Mouse (Mus musculus): Measurements from ENCODE around the gene Olfr1377.
"Not testable (repeated sequence)": the region's sequence is repeated elsewhere in the genome, so short reads cannot be mapped to it uniquely, and the experiment has no call there.

The Olfr1377 gene

DNA sequence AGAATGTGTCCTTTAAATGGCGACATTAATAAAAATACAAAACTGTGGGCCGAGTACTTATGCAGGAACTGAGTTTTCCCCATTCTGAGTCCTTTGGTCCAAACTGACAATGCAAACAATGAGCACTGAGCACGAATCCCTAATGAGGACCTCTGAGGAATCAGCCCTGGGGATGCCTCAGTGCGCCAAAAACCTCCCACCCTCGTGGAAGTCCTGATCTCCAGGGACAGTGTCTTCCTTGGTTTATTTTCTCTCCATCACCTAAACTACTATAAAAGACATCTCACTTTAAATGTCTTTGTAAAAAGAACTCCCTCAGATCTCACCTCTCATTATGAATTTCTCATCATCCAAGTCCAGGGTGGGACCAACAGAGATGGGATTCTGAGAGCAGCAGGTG is at the start of gene Olfr1377:
Gene Olfr1377, plus strand, starts transcription at position 301 of the 400 bp plus-strand sequence.
- in situ Hi-C loops (cut with MboI) = no loop called here

GRCm38 (mm10) chr11:50932040-50932439 is 49.7 kb upstream of the Olfr1377 start:
- in situ Hi-C loops (cut with MboI) = no loop called here

- in situ Hi-C loops (cut with MboI) = no loop called here
Observed at GRCm38 (mm10) chr11:50938435-50938834, 43.3 kb upstream of the Olfr1377 start.

DNA sequence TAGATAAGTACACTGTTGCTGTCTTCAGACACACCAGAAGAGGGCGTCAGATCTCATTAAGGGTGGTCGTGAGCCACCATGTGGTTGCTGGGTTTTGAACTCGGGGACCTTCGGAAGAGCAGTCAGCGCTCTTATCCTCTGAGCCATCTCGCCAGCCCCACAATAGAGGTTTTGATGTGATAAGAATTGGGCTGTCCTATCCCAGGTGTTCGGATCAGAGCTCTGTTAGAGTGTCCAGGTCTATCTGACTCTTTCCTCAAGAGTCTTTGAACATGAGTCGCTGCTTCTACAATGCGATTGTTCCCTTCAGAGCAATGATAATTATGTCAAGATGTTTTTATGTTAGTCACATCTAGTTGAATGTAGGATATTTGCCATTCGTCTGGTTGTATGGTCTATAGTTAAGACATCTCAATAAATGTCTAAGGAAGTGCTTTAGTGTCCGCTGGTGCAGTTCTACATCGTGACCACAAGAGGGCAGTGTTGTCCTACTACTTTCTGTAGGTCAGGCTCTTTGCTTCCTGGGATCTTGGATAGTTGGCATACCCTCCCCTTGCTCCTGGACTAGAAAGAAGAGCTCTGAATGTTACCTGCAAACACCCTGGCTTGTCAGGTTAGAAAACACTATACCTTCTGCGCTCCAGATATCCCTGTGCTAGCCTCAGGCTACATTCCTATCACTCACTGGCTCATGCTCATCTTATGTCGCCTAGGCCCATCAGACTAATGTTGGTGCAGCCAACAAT is 42.0 kb upstream of the Olfr1377 start:
- in situ Hi-C loops (cut with MboI) = no loop called here

DNA sequence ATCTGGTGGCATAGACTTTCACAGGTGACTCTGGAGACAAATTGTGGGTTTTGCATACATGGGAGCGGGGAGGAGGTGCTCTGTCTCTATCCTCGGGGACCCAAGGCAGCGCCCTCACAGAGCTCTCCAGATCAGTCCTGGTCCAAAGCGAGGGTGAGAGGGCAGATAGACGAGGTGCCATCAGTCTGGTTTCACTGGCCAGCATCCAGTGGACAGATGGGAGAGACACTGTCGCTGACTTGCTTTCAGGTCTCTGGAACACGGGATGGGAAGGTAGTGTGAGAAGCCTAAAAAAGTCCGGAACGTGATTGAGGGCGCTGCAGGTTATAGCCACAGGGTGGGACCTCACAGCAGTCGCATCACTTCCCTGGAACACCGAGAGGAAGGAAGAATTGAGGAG is 39.4 kb upstream of the Olfr1377 start:
- in situ Hi-C loops (cut with MboI) = no loop called here

GRCm38 (mm10) chr11:50943506-50943905 is 38.3 kb upstream of the Olfr1377 start, which contains the start of gene 4933414I15Rik:
4933414I15Rik (minus strand) TSS chr11:50943765.
- in situ Hi-C loops (cut with MboI) = no loop called here

GRCm38 (mm10) chr11:50952290-50952689 is 29.5 kb upstream of the Olfr1377 start:
- in situ Hi-C loops (cut with MboI) = no loop called here

DNA sequence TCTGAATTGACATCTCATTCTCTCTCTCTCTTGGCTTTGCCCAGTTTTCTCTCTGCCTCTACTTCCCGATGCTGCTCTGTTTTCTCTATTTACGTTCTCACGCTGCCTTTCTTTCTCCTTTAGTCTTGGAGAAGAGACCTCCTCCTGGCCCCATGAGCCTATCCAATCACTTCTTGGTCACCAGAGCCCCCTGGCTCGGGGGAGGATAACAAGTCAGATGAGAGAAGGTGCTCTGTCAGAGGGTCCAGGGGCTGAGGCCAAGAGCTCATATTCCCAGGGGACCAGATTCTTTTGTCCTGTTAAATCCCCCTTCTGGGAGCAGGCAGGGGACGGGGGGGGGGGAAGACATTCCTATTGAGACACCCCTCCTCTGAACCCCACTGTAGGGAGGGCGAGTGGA is 28.1 kb upstream of the Olfr1377 start, which contains the start of gene Prop1:
Gene Prop1, minus strand, starts transcription at position 101 of the 400 bp plus-strand sequence.
- in situ Hi-C loops (cut with MboI) = no loop called here

- in situ Hi-C loops (cut with MboI) = no loop called here
Observed at GRCm38 (mm10) chr11:50964886-50965285, 16.9 kb upstream of the Olfr1377 start.

DNA sequence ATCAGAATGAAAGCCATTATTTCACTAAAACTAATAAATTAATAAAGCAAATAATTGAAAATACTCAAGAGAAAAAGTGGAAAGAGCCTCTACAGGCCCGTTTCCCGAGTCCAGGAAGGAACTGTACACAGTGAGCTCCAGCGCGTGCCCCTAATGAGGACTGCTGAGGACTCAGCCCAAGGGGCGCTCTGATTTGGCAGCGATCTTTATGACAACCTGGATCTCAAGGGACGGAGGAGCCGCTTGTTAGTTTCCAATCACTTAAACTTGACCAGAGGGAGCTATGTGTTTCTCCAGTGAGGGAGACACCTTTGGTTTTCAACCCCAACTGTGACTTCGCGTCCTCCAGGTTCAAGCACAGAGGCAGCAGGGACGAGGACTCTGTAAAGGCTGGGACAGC is 15.5 kb upstream of the Olfr1377 start, which contains the start of gene Olfr1378:
Gene Olfr1378, plus strand, starts transcription at position 301 of the 400 bp plus-strand sequence.
- in situ Hi-C loops (cut with MboI) = no loop called here

DNA sequence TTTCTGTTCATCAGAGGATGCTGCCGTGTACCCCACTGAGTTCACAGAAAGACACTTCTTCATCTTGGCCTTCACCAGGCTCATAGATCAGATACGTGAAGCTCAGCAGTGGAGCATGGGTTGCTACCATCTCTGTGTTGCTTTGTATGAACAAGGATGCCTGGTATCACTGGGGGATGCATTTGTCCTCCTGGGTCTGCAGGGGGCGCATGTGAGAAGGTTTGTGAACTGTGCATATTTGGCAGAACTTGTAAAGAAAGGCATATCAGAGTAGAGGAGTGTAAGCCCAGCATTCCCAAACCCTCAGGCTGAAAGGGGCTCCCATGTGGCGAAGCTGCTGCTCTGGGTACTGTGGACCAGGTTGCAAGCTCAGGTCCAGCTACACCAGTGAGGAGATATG is 4.6 kb upstream of the Olfr1377 start:
- in situ Hi-C loops (cut with MboI) = no loop called here

GRCm38 (mm10) chr11:51003296-51003695 is 21.5 kb downstream of the Olfr1377 start, which contains the start of gene Olfr51:
Olfr51 (plus strand) TSS chr11:51003596.
- in situ Hi-C loops (cut with MboI) = no loop called here

- in situ Hi-C loops (cut with MboI) = no loop called here
Observed at GRCm38 (mm10) chr11:51011821-51012220, 30.1 kb downstream of the Olfr1377 start.

GRCm38 (mm10) chr11:51013936-51014335 is 32.2 kb downstream of the Olfr1377 start, which contains the start of gene Olfr54:
Olfr54 (plus strand) TSS chr11:51014236.
- in situ Hi-C loops (cut with MboI) = no loop called here

GRCm38 (mm10) chr11:51016341-51016740 is 34.6 kb downstream of the Olfr1377 start:
- in situ Hi-C loops (cut with MboI) = no loop called here

GRCm38 (mm10) chr11:51026811-51027210 is 45.0 kb downstream of the Olfr1377 start:
- in situ Hi-C loops (cut with MboI) = not testable (repeated sequence)

- in situ Hi-C loops (cut with MboI) = not testable (repeated sequence)
Observed at GRCm38 (mm10) chr11:51029381-51029780, 47.6 kb downstream of the Olfr1377 start.

GRCm38 (mm10) chr11:51030225-51030624 is 48.5 kb downstream of the Olfr1377 start:
- in situ Hi-C loops (cut with MboI) = no loop called here

- in situ Hi-C loops (cut with MboI) = no loop called here
Observed at GRCm38 (mm10) chr11:51032851-51033250, 51.1 kb downstream of the Olfr1377 start.

- in situ Hi-C loops (cut with MboI) = not testable (repeated sequence)
Observed at GRCm38 (mm10) chr11:51034141-51034540, 52.4 kb downstream of the Olfr1377 start.

- in situ Hi-C loops (cut with MboI) = no loop called here
Observed at GRCm38 (mm10) chr11:51035951-51036350, 54.2 kb downstream of the Olfr1377 start.
